Mouse (Mus musculus) CD4-positive, CD25-positive, alpha-beta regulatory T cell, adult 4 months (primary cell): ENCODE data around the gene Cpvl. TPM values are rescaled to one million over a fixed set of nuclear protein-coding genes. Genes with fewer than 3 reads are reported as not detected.

Experiments used
- ATAC-seq: one replicate; pipeline ENCODE4 v1.8.0; 2017
- polyA plus RNA-seq, 2 experiments: library from polyadenylated mRNA; unstranded; fragments of 100-300 nt; shearing (Covaris generic); gene quantifications; one replicate each; pipeline ENCODE4 v1.2.1; 2017

Cpvl gene
- not detected for polyA plus RNA-seq

GRCm38 (mm10) chr6:53978571-53978970 is at the start of gene Cpvl:
Cpvl (minus strand) TSS chr6:53978671.
- ATAC-seq: no peak

GRCm38 (mm10) chr6:54023846-54024245 is 45.4 kb upstream of the Cpvl start:
- ATAC-seq: no peak

- no peak for ATAC-seq
These were observed 42.8 kb upstream of the Cpvl start for GRCm38 (mm10) chr6:54021123-54021789.

GRCm38 (mm10) chr6:54018861-54019260 is 40.4 kb upstream of the Cpvl start:
- no peak for ATAC-seq

- ATAC-seq: no peak
These were observed 39.6 kb upstream of the Cpvl start for GRCm38 (mm10) chr6:54018038-54018437.

- ATAC-seq: no peak
These were observed 33.7 kb upstream of the Cpvl start for GRCm38 (mm10) chr6:54012163-54012562.

- no peak for ATAC-seq
These were observed 31.9 kb upstream of the Cpvl start for GRCm38 (mm10) chr6:54010362-54010761.

- no peak for ATAC-seq
These were observed 30.8 kb upstream of the Cpvl start for GRCm38 (mm10) chr6:54009293-54009692.

- no peak for ATAC-seq
These were observed 30.1 kb upstream of the Cpvl start for GRCm38 (mm10) chr6:54008448-54009120.

- no peak for ATAC-seq
These were observed 26.8 kb upstream of the Cpvl start for GRCm38 (mm10) chr6:54005302-54005701.

GRCm38 (mm10) chr6:53996226-53996955 is 17.9 kb upstream of the Cpvl start:
- ATAC-seq: no peak

GRCm38 (mm10) chr6:53995519-53995918 is 17.0 kb upstream of the Cpvl start:
- no peak for ATAC-seq

GRCm38 (mm10) chr6:53992386-53992785 is 13.9 kb upstream of the Cpvl start:
- ATAC-seq: no peak

GRCm38 (mm10) chr6:53987235-53987634 is 8.8 kb upstream of the Cpvl start:
- no peak for ATAC-seq

GRCm38 (mm10) chr6:53986273-53986985 is 8.0 kb upstream of the Cpvl start:
- no peak for ATAC-seq

- ATAC-seq: no peak
These were observed 5.3 kb upstream of the Cpvl start for GRCm38 (mm10) chr6:53983820-53984219.

- ATAC-seq: no peak
These were observed 4.1 kb upstream of the Cpvl start for GRCm38 (mm10) chr6:53982612-53983011.

- no peak for ATAC-seq
These were observed 3.7 kb upstream of the Cpvl start for GRCm38 (mm10) chr6:53982047-53982600.

GRCm38 (mm10) chr6:53980817-53981480 is 2.5 kb upstream of the Cpvl start:
- ATAC-seq: no peak

- no peak for ATAC-seq
These were observed 4.4 kb downstream of the Cpvl start for GRCm38 (mm10) chr6:53974040-53974439.

- ATAC-seq: no peak
These were observed 5.0 kb downstream of the Cpvl start for GRCm38 (mm10) chr6:53973468-53973867.

GRCm38 (mm10) chr6:53972238-53972743 is 6.2 kb downstream of the Cpvl start:
- ATAC-seq: no peak
